Mouse (Mus musculus) stomach, embryonic 14.5 days (tissue): ENCODE measurements around the gene Fam131b. TPM values are rescaled to one million over a fixed set of nuclear protein-coding genes. Genes with fewer than 3 reads are reported as not detected.

ENCODE experiments used
- ATAC-seq: fragments of 200-750 bp; cut with Nextera tagmentation; 2 replicates; pipeline ENCODE4 v1.8.0; 2017; ENCODE audit warnings: low read depth, moderate TSS enrichment; ENCODE audit not compliant: insufficient number of reproducible peaks, insufficient read depth, low FRiP score
- H3K27ac ChIP-seq: fragments of 300-500 bp; sonication (generic); 2 replicates; pipeline ENCODE4 v1.5.1; 2014; ENCODE audit warnings: mild to moderate bottlenecking, low read length, moderate library complexity, mixed read lengths
- H3K27me3 ChIP-seq: fragments of 300-500 bp; sonication (generic); 2 replicates; pipeline ENCODE4 v1.6.1; 2014; ENCODE audit warnings: low read length, control low read depth, mixed read lengths; ENCODE audit not compliant: control insufficient read depth, insufficient read depth
- H3K36me3 ChIP-seq: fragments of 300-500 bp; sonication (generic); 2 replicates; pipeline ENCODE4 v1.6.1; 2014; ENCODE audit warnings: mild to moderate bottlenecking, control low read depth, low read length, moderate library complexity, mixed read lengths; ENCODE audit not compliant: control insufficient read depth, insufficient read depth
- H3K4me1 ChIP-seq: fragments of 300-500 bp; sonication (generic); 2 replicates; pipeline ENCODE4 v1.6.1; 2014; ENCODE audit warnings: low read length, control low read depth, mixed read lengths; ENCODE audit not compliant: control insufficient read depth, insufficient read depth
- H3K4me2 ChIP-seq: fragments of 300-500 bp; sonication (generic); replicated peaks from 2 replicates; pipeline ENCODE4 v1.6.1; 2014; ENCODE audit warnings: low read depth, low read length, control low read depth
- H3K4me3 ChIP-seq: fragments of 300-500 bp; sonication (generic); 2 replicates; pipeline ENCODE4 v1.5.1; 2014; ENCODE audit warnings: low read depth, low read length, control low read depth
- H3K9ac ChIP-seq: fragments of 300-500 bp; sonication (generic); replicated peaks from 2 replicates; pipeline ENCODE4 v1.6.1; 2014; ENCODE audit warnings: low read depth, mild to moderate bottlenecking, control low read depth, low read length, moderate library complexity, mixed read lengths
- H3K9me3 ChIP-seq: fragments of 300-500 bp; sonication (generic); 2 replicates; pipeline ENCODE4 v1.6.1; 2016; ENCODE audit warnings: low read depth, low read length, control low read depth; ENCODE audit not compliant: control insufficient read depth
- WGBS: fragments of 180-500 bp; shearing (Covaris S2); extraction: QIAGEN DNeasy Blood & Tissue Kit; methylation state at CpG from one replicate; pipeline ENCODE4 v1.1.7; 2014; 5-methylcytosine and 5-hydroxymethylcytosine counted together
- polyA plus RNA-seq: library from polyadenylated mRNA; unstranded; fragments of >200 nt; fragmentation: Nextera tagmentation; extraction: Ambion mirVana; gene quantifications from 2 replicates; pipeline ENCODE4 v1.2.1, GENCODE M21; 2014

The Fam131b gene
- polyA plus RNA-seq: 0.34 and 0.48 TPM in 2 replicates

GRCm38 (mm10) chr6:42324482-42325267 is at the start of gene Fam131b:
Gene Fam131b, minus strand, starts transcription at chr6:42324643.
- no peaks in the 10 kb centered on the region for H3K9me3 ChIP-seq
- H3K27ac ChIP-seq: no peak within 1 kb of the TSS
- H3K9ac ChIP-seq: peak within 1 kb of the TSS; percentile 33; the same call in 1 of the 2 replicates
- H3K36me3 ChIP-seq: no peaks in the 10 kb centered on the region
- peak within 1 kb of the TSS; percentile 58 for H3K4me3 ChIP-seq
- peaks cover 8% of the 10 kb centered on the region; the same call in 1 of the 2 replicates for H3K4me1 ChIP-seq
- ATAC-seq: peak; percentile 78; the same call in 1 of the 2 replicates
- peak within 1 kb of the TSS; percentile 94 for H3K4me2 ChIP-seq
- peaks cover 11% of the 10 kb centered on the region; the same call in 1 of the 2 replicates for H3K27me3 ChIP-seq
- WGBS: under 1% methylated on average over 51 of the region's 68 CpGs

GRCm38 (mm10) chr6:42373669-42374430 is 49.4 kb upstream of the Fam131b start:
- H3K9me3 ChIP-seq: no peaks in the 10 kb centered on the region
- no peaks in the 10 kb centered on the region for H3K36me3 ChIP-seq
- H3K9ac ChIP-seq: no peak overlapping the region
- no peak for ATAC-seq
- no peak overlapping the region for H3K27ac ChIP-seq
- H3K4me2 ChIP-seq: peak overlapping the region; percentile 65
- peak overlapping the region; percentile 43 for H3K4me3 ChIP-seq
- WGBS: 39% methylated on average over 7 of the region's 7 CpGs
- peaks cover 30% of the 10 kb centered on the region for H3K4me1 ChIP-seq
- no peaks in the 10 kb centered on the region for H3K27me3 ChIP-seq

GRCm38 (mm10) chr6:42372816-42373547 is 48.5 kb upstream of the Fam131b start, which contains the start of gene Epha1:
Gene Epha1, minus strand, starts transcription at chr6:42373268.
- peak; percentile 81 for ATAC-seq
- no peaks in the 10 kb centered on the region for H3K9me3 ChIP-seq
- H3K27me3 ChIP-seq: no peaks in the 10 kb centered on the region
- under 1% methylated on average over 30 of the region's 36 CpGs for WGBS
- H3K4me2 ChIP-seq: peak within 1 kb of the TSS; percentile 65
- no peaks in the 10 kb centered on the region for H3K36me3 ChIP-seq
- H3K4me1 ChIP-seq: peaks cover 30% of the 10 kb centered on the region
- peak within 1 kb of the TSS; percentile 39; the same call in 1 of the 2 replicates for H3K27ac ChIP-seq
- H3K4me3 ChIP-seq: peak within 1 kb of the TSS; percentile 43
- peak within 1 kb of the TSS; percentile 22; the same call in 1 of the 2 replicates for H3K9ac ChIP-seq

GRCm38 (mm10) chr6:42372421-42372815 is 48.0 kb upstream of the Fam131b start:
- no peaks in the 10 kb centered on the region for H3K36me3 ChIP-seq
- H3K4me1 ChIP-seq: peaks cover 30% of the 10 kb centered on the region
- peak overlapping the region; percentile 65 for H3K4me2 ChIP-seq
- peak overlapping the region; percentile 22; the same call in 1 of the 2 replicates for H3K9ac ChIP-seq
- H3K9me3 ChIP-seq: no peaks in the 10 kb centered on the region
- no peaks in the 10 kb centered on the region for H3K27me3 ChIP-seq
- peak overlapping the region; percentile 39; the same call in 1 of the 2 replicates for H3K27ac ChIP-seq
- no peak for ATAC-seq
- WGBS: 16% methylated on average over 9 of the region's 9 CpGs
- H3K4me3 ChIP-seq: peak overlapping the region; percentile 43

GRCm38 (mm10) chr6:42372001-42372400 is 47.6 kb upstream of the Fam131b start:
- Histone ChIP-seq H3K9ac (peak overlapping the region; percentile 10; the same call in 1 of the 2 replicates), H3K27me3 (no peaks in the 10 kb centered on the region), H3K9me3 (no peaks in the 10 kb centered on the region), H3K4me1 (peaks cover 30% of the 10 kb centered on the region), H3K36me3 (no peaks in the 10 kb centered on the region), H3K4me2 (peak overlapping the region; percentile 65), H3K27ac (peak overlapping the region; percentile 39; the same call in 1 of the 2 replicates), H3K4me3 (peak overlapping the region; percentile 43; the same call in 1 of the 2 replicates)
- ATAC-seq: no peak
- WGBS: 13% methylated on average over 3 of the region's 3 CpGs

GRCm38 (mm10) chr6:42370630-42371363 is 46.4 kb upstream of the Fam131b start:
- WGBS: 48% methylated on average over 4 of the region's 4 CpGs
- Histone ChIP-seq H3K9me3 (no peaks in the 10 kb centered on the region), H3K27me3 (no peaks in the 10 kb centered on the region), H3K4me2 (no peak overlapping the region), H3K9ac (no peak overlapping the region), H3K36me3 (no peaks in the 10 kb centered on the region), H3K4me3 (no peak overlapping the region), H3K27ac (peak overlapping the region; percentile 7; the same call in 1 of the 2 replicates), H3K4me1 (peaks cover 30% of the 10 kb centered on the region)
- ATAC-seq: no peak

GRCm38 (mm10) chr6:42369870-42370269 is 45.4 kb upstream of the Fam131b start:
- Histone ChIP-seq H3K27me3 (no peaks in the 10 kb centered on the region), H3K9me3 (no peaks in the 10 kb centered on the region), H3K36me3 (no peaks in the 10 kb centered on the region), H3K4me2 (no peak overlapping the region), H3K4me3 (no peak overlapping the region), H3K9ac (no peak overlapping the region), H3K4me1 (peaks cover 30% of the 10 kb centered on the region), H3K27ac (no peak overlapping the region)
- WGBS: 24% methylated on average over 3 of the region's 3 CpGs
- ATAC-seq: no peak
